Mouse (Mus musculus): ENCODE measurements around the gene Mdm2. TPM values are rescaled to one million over a fixed set of nuclear protein-coding genes. Genes with fewer than 3 reads are reported as not detected.
"Not testable (repeated sequence)": the region's sequence is repeated elsewhere in the genome, so short reads cannot be mapped to it uniquely, and the experiment has no call there.

Gene Mdm2
- polyA plus RNA-seq, 1 experiment from 2014 or later = 51.2 TPM

- Histone ChIP-seq H3K36me3 (ENCODE audit: control insufficient read depth, insufficient read depth, low read length) (peaks cover 12% of the 10 kb centered on the region), H3K27me3 (ENCODE audit: control insufficient read depth, insufficient read depth, low read depth, low read length) (no peaks in the 10 kb centered on the region), H3K4me2 (ENCODE audit: low read depth, low read length) (no peak overlapping the region), H3K4me1 (replicated peaks; ENCODE audit: control insufficient read depth, insufficient read depth, low read length) (no peaks in the 10 kb centered on the region), H3K4me3 (ENCODE audit: low read length) (no peak overlapping the region), H3K9me3 (ENCODE audit: control insufficient read depth, low read length) (no peaks in the 10 kb centered on the region), H3K27ac (ENCODE audit: low read length) (no peak overlapping the region), H3K9ac (ENCODE audit: low read length) (no peak overlapping the region)
- no peak for ATAC-seq (ENCODE audit: low read depth)
- 88% methylated on average over 5 of the region's 5 CpGs for WGBS
These were observed 26.0 kb upstream of the Mdm2 start for GRCm38 (mm10) chr10:117736573-117736972.

- not testable (repeated sequence) for H3K4me3 ChIP-seq (ENCODE audit: low read length); ATAC-seq (ENCODE audit: low read depth); H3K27ac ChIP-seq (ENCODE audit: low read length); H3K9ac ChIP-seq (ENCODE audit: low read length); H3K4me1 ChIP-seq (replicated peaks; ENCODE audit: control insufficient read depth, insufficient read depth, low read length); H3K4me2 ChIP-seq (ENCODE audit: low read depth, low read length); H3K9me3 ChIP-seq (ENCODE audit: control insufficient read depth, low read length); H3K27me3 ChIP-seq (ENCODE audit: control insufficient read depth, insufficient read depth, low read depth, low read length)
- 86% methylated on average over 11 of the region's 12 CpGs for WGBS
- H3K36me3 ChIP-seq (ENCODE audit: control insufficient read depth, insufficient read depth, low read length) = peaks cover 12% of the 10 kb centered on the region
These were observed 24.8 kb upstream of the Mdm2 start for GRCm38 (mm10) chr10:117735396-117735795.

GRCm38 (mm10) chr10:117734104-117734852 lies 23.7 kb upstream of the Mdm2 start:
- not testable (repeated sequence) for H3K4me1 ChIP-seq (replicated peaks; ENCODE audit: control insufficient read depth, insufficient read depth, low read length); H3K36me3 ChIP-seq (ENCODE audit: control insufficient read depth, insufficient read depth, low read length); ATAC-seq (ENCODE audit: low read depth); H3K9ac ChIP-seq (ENCODE audit: low read length); H3K27me3 ChIP-seq (ENCODE audit: control insufficient read depth, insufficient read depth, low read depth, low read length); H3K4me3 ChIP-seq (ENCODE audit: low read length); H3K27ac ChIP-seq (ENCODE audit: low read length); H3K4me2 ChIP-seq (ENCODE audit: low read depth, low read length); H3K9me3 ChIP-seq (ENCODE audit: control insufficient read depth, low read length)
- 61% methylated on average over 9 of the region's 10 CpGs for WGBS

GRCm38 (mm10) chr10:117733626-117734025 lies 23.1 kb upstream of the Mdm2 start:
- not testable (repeated sequence) for ATAC-seq (ENCODE audit: low read depth); H3K9me3 ChIP-seq (ENCODE audit: control insufficient read depth, low read length); H3K4me3 ChIP-seq (ENCODE audit: low read length); H3K4me2 ChIP-seq (ENCODE audit: low read depth, low read length); H3K27me3 ChIP-seq (ENCODE audit: control insufficient read depth, insufficient read depth, low read depth, low read length); H3K36me3 ChIP-seq (ENCODE audit: control insufficient read depth, insufficient read depth, low read length); H3K9ac ChIP-seq (ENCODE audit: low read length); H3K27ac ChIP-seq (ENCODE audit: low read length); H3K4me1 ChIP-seq (replicated peaks; ENCODE audit: control insufficient read depth, insufficient read depth, low read length)
- 40% methylated on average over 8 of the region's 8 CpGs for WGBS

- Histone ChIP-seq H3K4me2 (ENCODE audit: low read depth, low read length) (no peak overlapping the region), H3K27me3 (ENCODE audit: control insufficient read depth, insufficient read depth, low read depth, low read length) (no peaks in the 10 kb centered on the region), H3K4me3 (ENCODE audit: low read length) (no peak overlapping the region), H3K36me3 (ENCODE audit: control insufficient read depth, insufficient read depth, low read length) (peaks cover 3% of the 10 kb centered on the region), H3K4me1 (replicated peaks; ENCODE audit: control insufficient read depth, insufficient read depth, low read length) (no peaks in the 10 kb centered on the region; the same call in 1 of the 2 replicates), H3K9ac (ENCODE audit: low read length) (no peak overlapping the region), H3K9me3 (ENCODE audit: control insufficient read depth, low read length) (no peaks in the 10 kb centered on the region), H3K27ac (ENCODE audit: low read length) (no peak overlapping the region)
- whole genome bisulfite sequencing = 74% methylated on average over 14 of the region's 14 CpGs
- ATAC-seq (ENCODE audit: low read depth) = no peak
These were observed 22.5 kb upstream of the Mdm2 start for GRCm38 (mm10) chr10:117732962-117733592.

- Histone ChIP-seq H3K4me2 (ENCODE audit: low read depth, low read length) (no peak overlapping the region), H3K9ac (ENCODE audit: low read length) (no peak overlapping the region), H3K36me3 (ENCODE audit: control insufficient read depth, insufficient read depth, low read length) (peaks cover 2% of the 10 kb centered on the region; the same call in 1 of the 2 replicates), H3K4me3 (ENCODE audit: low read length) (no peak overlapping the region), H3K4me1 (replicated peaks; ENCODE audit: control insufficient read depth, insufficient read depth, low read length) (no peaks in the 10 kb centered on the region; the same call in 1 of the 2 replicates), H3K27ac (ENCODE audit: low read length) (no peak overlapping the region), H3K27me3 (ENCODE audit: control insufficient read depth, insufficient read depth, low read depth, low read length) (no peaks in the 10 kb centered on the region), H3K9me3 (ENCODE audit: control insufficient read depth, low read length) (no peaks in the 10 kb centered on the region)
- 80% methylated on average over 5 of the region's 5 CpGs for WGBS
- no peak for ATAC-seq (ENCODE audit: low read depth)
These were observed 21.6 kb upstream of the Mdm2 start for GRCm38 (mm10) chr10:117732184-117732583.

GRCm38 (mm10) chr10:117731244-117732101 lies 20.9 kb upstream of the Mdm2 start:
- no peaks in the 10 kb centered on the region for H3K9me3 ChIP-seq (ENCODE audit: control insufficient read depth, low read length)
- WGBS = 45% methylated on average over 14 of the region's 15 CpGs
- no peaks in the 10 kb centered on the region for H3K27me3 ChIP-seq (ENCODE audit: control insufficient read depth, insufficient read depth, low read depth, low read length)
- H3K36me3 ChIP-seq (ENCODE audit: control insufficient read depth, insufficient read depth, low read length) = peaks cover 2% of the 10 kb centered on the region; the same call in 1 of the 2 replicates
- H3K9ac ChIP-seq (ENCODE audit: low read length) = peak overlapping the region; percentile 1; the same call in 1 of the 2 replicates
- H3K27ac ChIP-seq (ENCODE audit: low read length) = peak overlapping the region; percentile 63
- no peaks in the 10 kb centered on the region; the same call in 1 of the 2 replicates for H3K4me1 ChIP-seq (replicated peaks; ENCODE audit: control insufficient read depth, insufficient read depth, low read length)
- H3K4me2 ChIP-seq (ENCODE audit: low read depth, low read length) = no peak overlapping the region
- ATAC-seq (ENCODE audit: low read depth) = peak; percentile 67; the same call in 1 of the 2 replicates
- H3K4me3 ChIP-seq (ENCODE audit: low read length) = no peak overlapping the region

GRCm38 (mm10) chr10:117730637-117731203 lies 20.2 kb upstream of the Mdm2 start:
- Histone ChIP-seq H3K27ac (ENCODE audit: low read length) (peak overlapping the region; percentile 63), H3K4me3 (ENCODE audit: low read length) (no peak overlapping the region), H3K4me2 (ENCODE audit: low read depth, low read length) (no peak overlapping the region), H3K9me3 (ENCODE audit: control insufficient read depth, low read length) (no peaks in the 10 kb centered on the region), H3K9ac (ENCODE audit: low read length) (no peak overlapping the region), H3K4me1 (replicated peaks; ENCODE audit: control insufficient read depth, insufficient read depth, low read length) (no peaks in the 10 kb centered on the region; the same call in 1 of the 2 replicates), H3K27me3 (ENCODE audit: control insufficient read depth, insufficient read depth, low read depth, low read length) (no peaks in the 10 kb centered on the region), H3K36me3 (ENCODE audit: control insufficient read depth, insufficient read depth, low read length) (no peaks in the 10 kb centered on the region)
- no peak for ATAC-seq (ENCODE audit: low read depth)
- WGBS = 92% methylated on average over 12 of the region's 12 CpGs

All from lung, embryonic 16.5 days (tissue).